Comparison of ENCODE assay signal across 24 mouse cellular contexts in genomic region chr13:119731448-119731847, GRCm38 (mm10). TPM values are rescaled to one million over a fixed set of nuclear protein-coding genes. Genes with fewer than 3 reads are reported as not detected.
DNase-seq lines count a peak whose midpoint lies in the region; ATAC-seq lines count a peak whose summit lies in the region.
"Had no signal": no experiment of that assay in that cellular context is flagged by ENCODE, and none has a peak within 500 bp of the region (broad histone marks: within the 10 kb centered on the region; RNA-seq: fewer than 3 reads in every experiment).

No protein-coding gene starts in this region.

- peaks cover under 1% of the 10 kb centered on the region; the same call in 1 of the 2 replicates for H3K36me3 ChIP-seq in forebrain, embryonic 13.5 days (ENCODE audit: poor library complexity, severe bottlenecking)
- H3K36me3 ChIP-seq in forebrain, embryonic 10.5 days (replicated peaks): no peaks in the 10 kb centered on the region
- H3K36me3 ChIP-seq in midbrain, embryonic 14.5 days (ENCODE audit: control insufficient read depth, insufficient read depth, low read length): no peaks in the 10 kb centered on the region
- H3K36me3 ChIP-seq in midbrain, embryonic 13.5 days: no peaks in the 10 kb centered on the region
- no peaks in the 10 kb centered on the region for H3K36me3 ChIP-seq in forebrain, embryonic 15.5 days
- H3K36me3 ChIP-seq in neural tube, embryonic 14.5 days (ENCODE audit: control insufficient read depth, insufficient read depth, low read length): no peaks in the 10 kb centered on the region
- H3K36me3 ChIP-seq: embryonic facial prominence, embryonic 10.5 days; heart, embryonic 13.5 days; kidney, embryonic 15.5 days had no signal

- 26% methylated on average over 6 of the region's 6 CpGs for WGBS in forebrain, embryonic 13.5 days
- 50% methylated on average over 6 of the region's 6 CpGs for WGBS in forebrain, embryonic 10.5 days
- 40% methylated on average over 6 of the region's 6 CpGs for WGBS in midbrain, embryonic 14.5 days
- WGBS in midbrain, embryonic 13.5 days: 41% methylated on average over 6 of the region's 6 CpGs
- WGBS in forebrain, embryonic 15.5 days: 27% methylated on average over 6 of the region's 6 CpGs
- WGBS in neural tube, embryonic 14.5 days: 11% methylated on average over 6 of the region's 6 CpGs

- no peaks in the 10 kb centered on the region; the same call in 1 of the 2 replicates for H3K4me1 ChIP-seq in forebrain, embryonic 13.5 days
- peaks cover 32% of the 10 kb centered on the region for H3K4me1 ChIP-seq in forebrain, embryonic 10.5 days
- no peaks in the 10 kb centered on the region for H3K4me1 ChIP-seq in midbrain, embryonic 14.5 days (ENCODE audit: control insufficient read depth, insufficient read depth, low read length)
- peaks cover 4% of the 10 kb centered on the region for H3K4me1 ChIP-seq in midbrain, embryonic 13.5 days (replicated peaks)
- no peaks in the 10 kb centered on the region; the same call in 1 of the 2 replicates for H3K4me1 ChIP-seq in forebrain, embryonic 15.5 days
- no peaks in the 10 kb centered on the region for H3K4me1 ChIP-seq in neural tube, embryonic 14.5 days (ENCODE audit: control insufficient read depth, insufficient read depth, low read length)
- H3K4me1 ChIP-seq: heart, embryonic 13.5 days had no signal

- H3K4me3 ChIP-seq in forebrain, embryonic 13.5 days: no peak overlapping the region
- H3K4me3 ChIP-seq in forebrain, embryonic 10.5 days: no peak overlapping the region
- no peak overlapping the region for H3K4me3 ChIP-seq in midbrain, embryonic 14.5 days (replicated peaks; ENCODE audit: low read depth, low read length)
- no peak overlapping the region for H3K4me3 ChIP-seq in midbrain, embryonic 13.5 days (replicated peaks)
- H3K4me3 ChIP-seq in forebrain, embryonic 15.5 days: no peak overlapping the region
- H3K4me3 ChIP-seq in neural tube, embryonic 14.5 days (ENCODE audit: low read depth, low read length): no peak overlapping the region
- H3K4me3 ChIP-seq: embryonic facial prominence, embryonic 10.5 days; heart, embryonic 13.5 days; kidney, embryonic 15.5 days; megakaryocyte, embryonic 14.5 days had no signal

- H3K9ac ChIP-seq in forebrain, embryonic 13.5 days: no peak overlapping the region
- H3K9ac ChIP-seq in midbrain, embryonic 14.5 days (replicated peaks; ENCODE audit: low read length): no peak overlapping the region
- H3K9ac ChIP-seq in midbrain, embryonic 13.5 days (replicated peaks): no peak overlapping the region
- no peak overlapping the region for H3K9ac ChIP-seq in forebrain, embryonic 15.5 days (replicated peaks)
- H3K9ac ChIP-seq in neural tube, embryonic 14.5 days (replicated peaks; ENCODE audit: low read depth, low read length): no peak overlapping the region
- H3K9ac ChIP-seq: heart, embryonic 13.5 days; kidney, embryonic 15.5 days; liver, embryonic 14.5 days; lung, embryonic 14.5 days had no signal

- ATAC-seq in forebrain, embryonic 13.5 days: peak; percentile 31; the same call in 1 of the 2 replicates
- no peak for ATAC-seq in midbrain, embryonic 14.5 days (ENCODE audit: low FRiP score, low TSS enrichment)
- ATAC-seq in midbrain, embryonic 13.5 days: no peak
- ATAC-seq in forebrain, embryonic 15.5 days (replicated peaks): 0 out of 2 replicates have a peak, but pooled peaks have one; percentile 37
- ATAC-seq in neural tube, embryonic 14.5 days (ENCODE audit: low read depth): peak; percentile 14; the same call in 1 of the 2 replicates
- ATAC-seq in CD4-positive, CD25-positive, alpha-beta regulatory T cell, adult 4 months: no peak

- H3K4me2 ChIP-seq in forebrain, embryonic 13.5 days: no peak overlapping the region
- no peak overlapping the region for H3K4me2 ChIP-seq in midbrain, embryonic 14.5 days (ENCODE audit: low read length)
- no peak overlapping the region for H3K4me2 ChIP-seq in midbrain, embryonic 13.5 days (replicated peaks)
- no peak overlapping the region for H3K4me2 ChIP-seq in forebrain, embryonic 15.5 days (replicated peaks)
- H3K4me2 ChIP-seq in neural tube, embryonic 14.5 days (ENCODE audit: low read depth, low read length): no peak overlapping the region; the same call in 1 of the 2 replicates
- H3K4me2 ChIP-seq: heart, embryonic 13.5 days; kidney, embryonic 15.5 days; lung, embryonic 14.5 days had no signal

- no peaks in the 10 kb centered on the region for H3K9me3 ChIP-seq in forebrain, embryonic 13.5 days (replicated peaks)
- no peaks in the 10 kb centered on the region for H3K9me3 ChIP-seq in forebrain, embryonic 10.5 days
- H3K9me3 ChIP-seq in midbrain, embryonic 14.5 days (ENCODE audit: control insufficient read depth, low read length): no peaks in the 10 kb centered on the region
- no peaks in the 10 kb centered on the region for H3K9me3 ChIP-seq in midbrain, embryonic 13.5 days
- no peaks in the 10 kb centered on the region for H3K9me3 ChIP-seq in forebrain, embryonic 15.5 days
- H3K9me3 ChIP-seq in neural tube, embryonic 14.5 days (ENCODE audit: control insufficient read depth, low read length): no peaks in the 10 kb centered on the region
- H3K9me3 ChIP-seq: embryonic facial prominence, embryonic 10.5 days; heart, embryonic 13.5 days; kidney, embryonic 15.5 days; megakaryocyte, embryonic 14.5 days had no signal

- H3K27ac ChIP-seq in forebrain, embryonic 13.5 days: no peak overlapping the region
- no peak overlapping the region for H3K27ac ChIP-seq in forebrain, embryonic 10.5 days
- no peak overlapping the region for H3K27ac ChIP-seq in midbrain, embryonic 14.5 days (replicated peaks; ENCODE audit: low read depth, low read length)
- H3K27ac ChIP-seq in midbrain, embryonic 13.5 days: no peak overlapping the region
- no peak overlapping the region for H3K27ac ChIP-seq in forebrain, embryonic 15.5 days (replicated peaks)
- peak overlapping the region; percentile 64; the same call in 1 of the 2 replicates for H3K27ac ChIP-seq in neural tube, embryonic 14.5 days (ENCODE audit: low read depth, low read length)
- H3K27ac ChIP-seq: embryonic facial prominence, embryonic 10.5 days; heart, embryonic 13.5 days; kidney, embryonic 15.5 days; liver, embryonic 14.5 days had no signal

- no peaks in the 10 kb centered on the region for H3K27me3 ChIP-seq in forebrain, embryonic 13.5 days
- no peaks in the 10 kb centered on the region for H3K27me3 ChIP-seq in forebrain, embryonic 10.5 days (ENCODE audit: poor library complexity, severe bottlenecking)
- no peaks in the 10 kb centered on the region for H3K27me3 ChIP-seq in midbrain, embryonic 14.5 days (ENCODE audit: control insufficient read depth, insufficient read depth, low read length)
- H3K27me3 ChIP-seq in midbrain, embryonic 13.5 days: no peaks in the 10 kb centered on the region
- H3K27me3 ChIP-seq in forebrain, embryonic 15.5 days: no peaks in the 10 kb centered on the region
- no peaks in the 10 kb centered on the region for H3K27me3 ChIP-seq in neural tube, embryonic 14.5 days (ENCODE audit: control insufficient read depth, insufficient read depth, low read length)
- H3K27me3 ChIP-seq: heart, embryonic 13.5 days; kidney, embryonic 15.5 days had no signal

- DNase-seq in forebrain, embryonic 10.5 days (ENCODE audit: extremely low spot score, low spot score): no peak
- peak; percentile 50 for DNase-seq in midbrain, embryonic 14.5 days
- no peak for DNase-seq in heart, adult 18-20 months
- DNase-seq: adrenal gland, postnatal 36 days; cerebellum, adult 11 months; cerebellum, postnatal 10 days; gastrocnemius, postnatal 14 days; heart, adult 11 months; heart, postnatal 14 days; kidney, adult 11 months; kidney, postnatal 36 days; lung, embryonic 14.5 days; thymus, adult 2 months; thymus, postnatal 4 days had no signal

RNA-seq across cellular contexts. Expression of gene Nim1k, which starts 24.2 kb away (rescaled TPM):
- polyA plus RNA-seq in forebrain, embryonic 13.5 days (2015; fragmentation: Nextera tagmentation; extraction: Ambion mirVana): 4.2 and 4.8 TPM in 2 replicates
- 3.3 and 3.5 TPM in 2 replicates for polyA plus RNA-seq in forebrain, embryonic 10.5 days (2016; fragmentation: Nextera tagmentation; extraction: Ambion mirVana)
- 3.8 and 4.4 TPM in 2 replicates for polyA plus RNA-seq in midbrain, embryonic 14.5 days (2014; fragmentation: Nextera tagmentation; extraction: Ambion mirVana)
- polyA plus RNA-seq in midbrain, embryonic 13.5 days (2015; fragmentation: Nextera tagmentation; extraction: Ambion mirVana): 2.9 and 3.1 TPM in 2 replicates
- polyA plus RNA-seq in forebrain, embryonic 15.5 days (2015; fragmentation: Nextera tagmentation; extraction: Ambion mirVana): 6.8 and 7.3 TPM in 2 replicates
- polyA plus RNA-seq in neural tube, embryonic 14.5 days (2014; fragmentation: Nextera tagmentation; extraction: Ambion mirVana): 5.3 and 5.9 TPM in 2 replicates
- total RNA-seq in heart, adult 18-20 months (2021): 1 to 10 TPM in 1 of 2 experiments, under 1 TPM in 1; 0.98 to 1.4 TPM
- polyA plus RNA-seq in CD4-positive, CD25-positive, alpha-beta regulatory T cell, adult 4 months (2017; shearing (Covaris generic)): 1 to 10 TPM in 1 of 2 experiments, under 1 TPM in 1; 0.75 to 1.1 TPM

RNA-seq across cellular contexts. Expression of gene Hmgcs1, which starts 41.3 kb away (rescaled TPM):
- 322 and 362 TPM in 2 replicates for polyA plus RNA-seq in forebrain, embryonic 13.5 days (2015; fragmentation: Nextera tagmentation; extraction: Ambion mirVana)
- 340 and 341 TPM in 2 replicates for polyA plus RNA-seq in forebrain, embryonic 10.5 days (2016; fragmentation: Nextera tagmentation; extraction: Ambion mirVana)
- 432 and 511 TPM in 2 replicates for polyA plus RNA-seq in midbrain, embryonic 14.5 days (2014; fragmentation: Nextera tagmentation; extraction: Ambion mirVana)
- polyA plus RNA-seq in midbrain, embryonic 13.5 days (2015; fragmentation: Nextera tagmentation; extraction: Ambion mirVana): 455 and 504 TPM in 2 replicates
- 367 and 395 TPM in 2 replicates for polyA plus RNA-seq in forebrain, embryonic 15.5 days (2015; fragmentation: Nextera tagmentation; extraction: Ambion mirVana)
- 506 and 536 TPM in 2 replicates for polyA plus RNA-seq in neural tube, embryonic 14.5 days (2014; fragmentation: Nextera tagmentation; extraction: Ambion mirVana)
- total RNA-seq in heart, adult 18-20 months (2021): 10 to 100 TPM; 36.7 to 38.5 TPM
- polyA plus RNA-seq in CD4-positive, CD25-positive, alpha-beta regulatory T cell, adult 4 months (2017; shearing (Covaris generic)): 10 to 100 TPM; 47.8 to 54.1 TPM

RNA-seq across cellular contexts. Expression of gene Zfp131, which starts 59.2 kb away (rescaled TPM):
- 52.8 and 53.4 TPM in 2 replicates for polyA plus RNA-seq in forebrain, embryonic 13.5 days (2015; fragmentation: Nextera tagmentation; extraction: Ambion mirVana)
- polyA plus RNA-seq in forebrain, embryonic 10.5 days (2016; fragmentation: Nextera tagmentation; extraction: Ambion mirVana): 42.7 and 44.4 TPM in 2 replicates
- polyA plus RNA-seq in midbrain, embryonic 14.5 days (2014; fragmentation: Nextera tagmentation; extraction: Ambion mirVana): 35.2 and 36.3 TPM in 2 replicates
- 42.8 and 43.8 TPM in 2 replicates for polyA plus RNA-seq in midbrain, embryonic 13.5 days (2015; fragmentation: Nextera tagmentation; extraction: Ambion mirVana)
- polyA plus RNA-seq in forebrain, embryonic 15.5 days (2015; fragmentation: Nextera tagmentation; extraction: Ambion mirVana): 46.7 and 47.7 TPM in 2 replicates
- 38.4 and 38.7 TPM in 2 replicates for polyA plus RNA-seq in neural tube, embryonic 14.5 days (2014; fragmentation: Nextera tagmentation; extraction: Ambion mirVana)
- 10 to 100 TPM; 19.6 to 19.8 TPM for total RNA-seq in heart, adult 18-20 months (2021)
- 10 to 100 TPM; 26.1 to 29.2 TPM for polyA plus RNA-seq in CD4-positive, CD25-positive, alpha-beta regulatory T cell, adult 4 months (2017; shearing (Covaris generic))

Comparison
In these comparisons a context has a peak if more than half of its experiments do, and no peak if none do; other contexts are left out.
1. ATAC-seq: peak in forebrain, embryonic 13.5 days (single experiment), forebrain, embryonic 15.5 days (single experiment) and neural tube, embryonic 14.5 days (single experiment); none in midbrain, embryonic 14.5 days (single experiment), midbrain, embryonic 13.5 days (single experiment) and CD4-positive, CD25-positive, alpha-beta regulatory T cell, adult 4 months (single experiment).